Mouse (Mus musculus) C2C12 (cell line): ENCODE data around the gene Prkra.
"Not testable (repeated sequence)": the region's sequence is repeated elsewhere in the genome, so short reads cannot be mapped to it uniquely, and the experiment has no call there.

Experiments used
- CTCF ChIP-seq: IDR thresholded peaks from one replicate; pipeline ENCODE4 v1.5.1; 2011; ENCODE audit not compliant: control insufficient read depth, insufficient read depth, insufficient read length
- MAX ChIP-seq: IDR thresholded peaks from one replicate; pipeline ENCODE4 v1.6.1; 2011; ENCODE audit warnings: mild to moderate bottlenecking, control low read depth

DNA sequence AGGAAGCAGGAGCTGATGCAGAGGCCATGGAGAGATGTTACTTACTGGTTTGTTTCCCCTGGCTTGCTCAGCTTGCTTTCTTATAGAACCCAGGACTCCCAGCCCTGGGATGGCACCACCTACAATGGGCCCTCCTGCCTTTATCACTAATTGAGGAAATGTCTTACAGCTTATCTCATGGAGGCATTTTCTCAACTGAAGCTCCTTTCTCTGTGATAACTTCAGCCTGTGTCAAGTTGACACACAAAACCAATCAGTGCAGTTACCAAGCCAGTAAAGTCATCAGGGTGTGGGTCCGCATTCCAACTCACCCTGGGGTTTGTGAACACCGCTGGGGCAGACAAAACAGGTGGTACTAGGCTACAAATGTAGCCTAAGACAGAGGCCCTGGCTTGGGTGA is 25.5 kb downstream of the Prkra start:
- TF ChIP-seq CTCF, MAX: not testable (repeated sequence)
